Mouse (Mus musculus) heart, embryonic 14.5 days (tissue): ENCODE data around the gene Elmod3. TPM values are rescaled to one million over a fixed set of nuclear protein-coding genes. Genes with fewer than 3 reads are reported as not detected.

Source experiments
- ATAC-seq: fragments of 200-750 bp; cut with Nextera tagmentation; 2 replicates; pipeline ENCODE4 v1.8.0; 2017; ENCODE audit warnings: low read depth, moderate TSS enrichment; ENCODE audit not compliant: insufficient number of reproducible peaks, insufficient read depth, low FRiP score
- H3K27ac ChIP-seq, 2 experiments: fragments of 200-500 bp in 1 of 2; fragments of 300-500 bp in 1 of 2; sonication (generic) in 1 of 2; replicated peaks in 1 of 2; 2 replicates each; pipeline ENCODE4 v1.5.1; 2012 to 2014; ENCODE audit warnings: low read depth in 2 of 2, low read length in 2 of 2, control low read depth in 1 of 2, mild to moderate bottlenecking in 1 of 2, mixed read lengths in 1 of 2; ENCODE audit not compliant: control insufficient read depth in 1 of 2, insufficient read depth in 1 of 2
- H3K27me3 ChIP-seq: fragments of 300-500 bp; sonication (generic); 2 replicates; pipeline ENCODE4 v1.6.1; 2014; ENCODE audit warnings: mild to moderate bottlenecking, low read length, control low read depth; ENCODE audit not compliant: control insufficient read depth, insufficient read depth
- H3K36me3 ChIP-seq: fragments of 300-500 bp; sonication (generic); 2 replicates; pipeline ENCODE4 v1.6.1; 2014; ENCODE audit warnings: mild to moderate bottlenecking, control low read depth, low read length, mixed read lengths; ENCODE audit not compliant: control insufficient read depth, insufficient read depth
- H3K4me1 ChIP-seq, 2 experiments: fragments of 200-500 bp in 1 of 2; fragments of 300-500 bp in 1 of 2; sonication (generic) in 1 of 2; 2 replicates each; pipeline ENCODE4 v1.6.1; 2012 to 2014; ENCODE audit warnings: low read length in 2 of 2, control low read depth in 1 of 2, mixed read lengths in 1 of 2; ENCODE audit not compliant: control insufficient read depth in 2 of 2, insufficient read depth in 2 of 2
- H3K4me2 ChIP-seq: fragments of 300-500 bp; sonication (generic); 2 replicates; pipeline ENCODE4 v1.6.1; 2014; ENCODE audit warnings: mild to moderate bottlenecking, low read length
- H3K4me3 ChIP-seq, 2 experiments: fragments of 200-500 bp in 1 of 2; fragments of 300-500 bp in 1 of 2; sonication (generic) in 1 of 2; 2 replicates each; pipeline ENCODE4 v1.5.1; 2012 to 2014; ENCODE audit warnings: low read length in 2 of 2, mild to moderate bottlenecking in 2 of 2, control low read depth in 1 of 2, low read depth in 1 of 2, moderate library complexity in 1 of 2; ENCODE audit not compliant: control insufficient read depth in 1 of 2, insufficient read depth in 1 of 2
- H3K9ac ChIP-seq: fragments of 300-500 bp; sonication (generic); 2 replicates; pipeline ENCODE4 v1.6.1; 2014; ENCODE audit warnings: mild to moderate bottlenecking, low read length
- H3K9me3 ChIP-seq: fragments of 300-500 bp; sonication (generic); 2 replicates; pipeline ENCODE4 v1.6.1; 2016; ENCODE audit warnings: low read length, control low read depth; ENCODE audit not compliant: control insufficient read depth
- WGBS: fragments of 180-500 bp; shearing (Covaris S2); extraction: QIAGEN DNeasy Blood & Tissue Kit; methylation state at CpG from one replicate; pipeline ENCODE4 v1.1.7; 2014; 5-methylcytosine and 5-hydroxymethylcytosine counted together
- polyA plus RNA-seq: library from polyadenylated mRNA; unstranded; fragments of >200 nt; fragmentation: Nextera tagmentation; extraction: Ambion mirVana; gene quantifications from 2 replicates; pipeline ENCODE4 v1.2.1, GENCODE M21; 2014

Elmod3 gene
- polyA plus RNA-seq, 1 experiment from 2014 or later: 16.3 TPM

DNA sequence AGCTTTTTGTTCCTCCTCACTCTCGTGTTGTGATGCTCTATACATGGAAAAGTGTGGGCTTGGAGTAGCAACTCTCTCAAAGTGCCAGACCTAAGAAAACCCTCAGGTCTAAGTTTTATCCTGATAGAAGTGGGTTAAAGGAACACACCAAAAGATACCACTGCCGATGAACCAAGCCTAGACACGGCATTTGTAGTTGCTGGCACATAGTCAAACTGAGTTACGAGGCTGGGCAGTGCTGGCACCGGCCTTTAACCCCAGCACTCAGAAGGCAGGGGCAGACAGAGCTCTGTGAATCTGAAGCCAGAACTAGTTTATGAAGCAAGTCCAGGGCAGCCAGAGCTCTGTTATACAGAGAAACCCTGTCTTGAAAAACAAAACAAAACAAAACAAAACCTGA, 9.5 kb upstream of the Elmod3 start:
- Histone ChIP-seq H3K4me1 (0 out of 4 replicates have a peak, but pooled peaks cover 0 to 3% of the 10 kb centered on the region in 2 experiments), H3K9me3 (no peaks in the 10 kb centered on the region), H3K36me3 (peaks cover 95% of the 10 kb centered on the region), H3K27me3 (no peaks in the 10 kb centered on the region), H3K9ac (no peak overlapping the region), H3K4me3 (no peak overlapping the region), H3K4me2 (no peak overlapping the region), H3K27ac (no peak overlapping the region)
- 76% methylated on average over 5 of the region's 5 CpGs for WGBS
- no peak for ATAC-seq

DNA sequence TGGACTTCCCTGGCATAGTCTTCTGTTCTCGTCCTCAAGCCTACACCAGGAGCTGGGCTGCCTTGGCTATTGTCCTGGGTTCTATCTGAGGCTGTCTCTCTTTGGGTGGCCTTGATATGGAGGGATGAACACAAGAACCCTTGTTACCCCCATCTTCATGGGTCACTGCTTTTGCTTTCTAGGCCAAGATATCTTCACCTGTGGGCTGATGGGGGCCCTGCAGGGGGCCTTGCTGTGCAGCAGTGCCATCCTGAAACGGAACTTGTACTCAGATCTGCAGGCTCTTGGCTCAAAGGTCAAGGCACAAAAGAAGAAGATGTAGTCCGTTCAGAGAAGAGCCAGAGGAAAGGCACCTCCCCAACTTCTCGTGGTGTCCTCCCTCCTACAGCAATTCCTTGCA, 8.8 kb upstream of the Elmod3 start:
- Histone ChIP-seq H3K4me3 (no peak overlapping the region), H3K27me3 (no peaks in the 10 kb centered on the region), H3K36me3 (peaks cover 93% of the 10 kb centered on the region), H3K9me3 (no peaks in the 10 kb centered on the region), H3K9ac (no peak overlapping the region), H3K4me1 (0 out of 4 replicates have a peak, but pooled peaks cover 0 to 3% of the 10 kb centered on the region in 2 experiments), H3K27ac (no peak overlapping the region), H3K4me2 (no peak overlapping the region)
- no peak for ATAC-seq
- WGBS: 81% methylated on average over 4 of the region's 4 CpGs

DNA sequence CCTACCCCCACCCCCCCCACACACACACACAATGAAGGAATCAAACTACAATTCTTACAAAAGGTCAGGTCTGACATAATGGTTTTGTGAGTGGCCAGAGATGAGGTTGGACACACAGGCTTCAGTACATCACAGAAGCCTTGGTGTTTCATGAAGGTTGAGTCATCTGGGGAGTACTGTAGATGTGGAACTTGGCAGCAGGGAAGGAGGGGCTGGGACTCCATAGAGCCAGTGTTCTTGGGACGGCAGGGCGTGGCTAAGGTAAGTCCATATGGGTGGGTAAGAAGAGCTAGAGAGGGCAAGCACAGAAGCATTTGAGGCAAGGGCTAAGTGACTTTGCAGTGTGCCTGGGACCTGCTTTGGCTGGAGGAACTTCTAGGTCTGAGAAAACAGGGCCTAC, 5.9 kb upstream of the Elmod3 start:
- Histone ChIP-seq H3K9ac (no peak overlapping the region), H3K4me3 (no peak overlapping the region), H3K27me3 (no peaks in the 10 kb centered on the region), H3K36me3 (peaks cover 63% of the 10 kb centered on the region), H3K9me3 (no peaks in the 10 kb centered on the region), H3K4me1 (peaks cover 2 to 5% of the 10 kb centered on the region in 2 experiments; a peak in 3 of 4 replicates), H3K27ac (no peak overlapping the region), H3K4me2 (no peak overlapping the region)
- ATAC-seq: no peak
- WGBS: 69% methylated on average over 2 of the region's 2 CpGs

DNA sequence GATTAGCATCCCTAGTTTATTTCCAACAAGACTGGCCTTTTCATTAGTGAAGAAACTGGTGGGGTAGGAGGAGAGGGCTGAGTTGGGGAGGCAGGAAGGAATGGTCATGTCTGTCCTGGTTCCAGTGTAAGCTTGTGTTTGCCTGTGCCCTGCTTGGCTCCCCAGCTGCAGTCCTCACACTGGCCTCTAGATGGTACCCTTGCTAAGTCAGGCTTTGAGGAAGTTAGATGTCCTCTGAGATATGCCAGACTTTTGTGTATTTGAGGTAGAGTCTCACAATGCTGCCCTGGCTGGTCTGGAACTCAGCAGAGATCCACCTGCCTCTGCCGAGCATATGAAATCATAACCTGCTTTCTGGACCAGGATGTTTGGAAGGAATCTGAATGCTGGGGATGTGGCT, 3.5 kb upstream of the Elmod3 start:
- ATAC-seq: no peak
- WGBS: 43% methylated on average over 1 of the region's 1 CpGs
- Histone ChIP-seq H3K4me2 (no peak overlapping the region), H3K4me1 (peaks cover 11 to 19% of the 10 kb centered on the region in 2 experiments), H3K27me3 (no peaks in the 10 kb centered on the region), H3K27ac (no peak overlapping the region), H3K9me3 (no peaks in the 10 kb centered on the region), H3K36me3 (peaks cover 42% of the 10 kb centered on the region), H3K4me3 (no peak overlapping the region), H3K9ac (no peak overlapping the region)

DNA sequence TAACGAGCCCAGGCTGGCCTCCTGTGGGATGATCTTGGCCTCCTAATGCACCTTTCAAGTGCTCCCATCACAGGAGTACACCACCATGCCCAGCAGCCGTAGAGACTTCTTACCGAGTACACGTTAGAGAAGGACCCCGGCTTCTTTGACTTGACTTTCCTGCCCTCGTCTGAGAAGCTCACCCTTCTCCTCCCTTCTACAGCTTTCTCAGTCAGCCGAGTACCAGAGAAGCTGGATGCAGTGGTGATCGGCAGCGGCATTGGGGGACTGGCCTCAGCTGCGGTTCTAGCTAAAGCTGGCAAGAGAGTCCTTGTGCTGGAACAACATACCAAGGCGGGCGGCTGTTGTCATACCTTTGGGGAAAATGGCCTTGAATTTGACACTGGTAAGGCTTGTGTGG, 2.6 kb upstream of the Elmod3 start:
- 87% methylated on average over 12 of the region's 12 CpGs for WGBS
- Histone ChIP-seq H3K27ac (no peak overlapping the region), H3K9me3 (no peaks in the 10 kb centered on the region), H3K4me3 (no peak overlapping the region), H3K4me1 (peaks cover 11 to 19% of the 10 kb centered on the region in 2 experiments), H3K36me3 (peaks cover 33% of the 10 kb centered on the region), H3K27me3 (no peaks in the 10 kb centered on the region), H3K4me2 (no peak overlapping the region), H3K9ac (no peak overlapping the region)
- no peak for ATAC-seq

DNA sequence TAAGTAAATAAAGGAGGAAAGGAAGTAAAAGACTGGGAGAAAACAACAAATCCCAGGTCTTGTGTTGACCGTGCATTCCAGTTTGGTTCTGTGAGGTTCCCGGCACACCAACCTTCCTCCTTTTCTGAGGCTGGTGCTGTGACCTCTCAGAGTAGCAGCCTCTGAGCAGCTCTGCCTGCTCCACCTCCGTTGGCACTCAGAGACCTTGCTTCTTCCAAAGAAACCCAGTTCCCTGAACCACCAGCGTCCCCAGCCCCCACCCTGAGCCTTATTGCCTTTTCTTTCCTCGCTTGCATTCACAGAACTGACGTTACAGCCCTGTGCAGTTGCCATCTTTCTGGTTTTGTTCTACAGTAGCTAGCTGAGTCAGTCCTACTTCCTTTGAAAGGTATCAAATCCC, 2.0 kb upstream of the Elmod3 start:
- no peak for ATAC-seq

DNA sequence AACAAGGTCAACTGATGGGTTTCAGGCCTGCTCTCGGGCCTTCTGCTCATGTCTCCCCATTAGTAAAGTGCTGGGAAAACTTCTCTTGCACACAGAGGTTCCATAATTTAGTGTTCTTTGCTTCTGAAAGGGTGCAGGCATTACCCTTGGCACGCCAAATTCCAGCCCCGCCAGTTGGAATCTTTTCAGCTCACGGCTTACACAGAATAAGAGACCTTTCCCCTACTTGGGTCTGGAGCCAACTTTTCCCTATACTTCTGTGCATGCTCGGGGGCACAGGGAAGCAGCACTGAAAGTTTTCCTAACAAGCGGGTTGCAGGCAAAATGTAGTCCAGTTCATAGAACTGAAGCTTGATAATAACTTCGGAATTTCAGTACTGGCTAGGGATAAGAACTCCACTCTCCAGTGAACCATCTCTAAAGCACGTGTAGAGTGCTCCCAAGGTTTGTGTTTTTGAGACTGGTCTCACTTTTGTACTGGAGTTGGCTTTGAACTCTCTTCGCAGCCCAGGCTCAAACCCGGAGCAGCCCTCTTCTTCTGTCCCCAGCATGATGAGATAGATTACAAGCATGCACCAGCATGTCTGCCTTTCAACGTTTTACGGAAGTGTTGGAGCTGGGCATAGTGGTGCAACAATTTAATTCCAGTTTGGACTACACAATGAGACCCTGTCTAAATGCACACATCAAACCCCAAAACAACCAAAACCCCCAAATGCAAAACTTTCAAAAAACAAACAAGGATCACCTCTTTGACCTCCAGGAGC, 761 bp upstream of the Elmod3 start:
- H3K4me2 ChIP-seq: peak overlapping the region; percentile 78
- 0 out of 2 replicates have a peak, but pooled peaks have one; percentile 40 for ATAC-seq
- peak overlapping the region; percentile 49 to 92 for H3K4me3 ChIP-seq
- peaks cover 11 to 19% of the 10 kb centered on the region in 2 experiments for H3K4me1 ChIP-seq
- WGBS: 37% methylated on average over 12 of the region's 12 CpGs
- H3K27me3 ChIP-seq: no peaks in the 10 kb centered on the region
- H3K9me3 ChIP-seq: no peaks in the 10 kb centered on the region
- peak overlapping the region; percentile 95 for H3K27ac ChIP-seq
- H3K9ac ChIP-seq: peak overlapping the region; percentile 87
- peaks cover 15% of the 10 kb centered on the region for H3K36me3 ChIP-seq

More for the DNA sequence above, 2.0 kb upstream of the Elmod3 start:
- WGBS: 79% methylated on average over 6 of the region's 6 CpGs
- H3K9me3 ChIP-seq: no peaks in the 10 kb centered on the region
- no peaks in the 10 kb centered on the region for H3K27me3 ChIP-seq
- H3K4me2 ChIP-seq: no peak overlapping the region
- no peak overlapping the region for H3K27ac ChIP-seq
- no peak overlapping the region for H3K9ac ChIP-seq
- H3K36me3 ChIP-seq: peaks cover 27% of the 10 kb centered on the region
- H3K4me3 ChIP-seq: no peak overlapping the region
- peaks cover 11 to 19% of the 10 kb centered on the region in 2 experiments for H3K4me1 ChIP-seq
